Mouse (Mus musculus): ENCODE results near the gene Vmn2r44. TPM values are rescaled to one million over a fixed set of nuclear protein-coding genes. Genes with fewer than 3 reads are reported as not detected.
"Not testable (repeated sequence)": the region's sequence is repeated elsewhere in the genome, so short reads cannot be mapped to it uniquely, and the experiment has no call there.

The Vmn2r44 gene
- not detected in 2 replicates for polyA plus RNA-seq (2015; fragmentation: Nextera tagmentation; extraction: Ambion mirVana)

DNA sequence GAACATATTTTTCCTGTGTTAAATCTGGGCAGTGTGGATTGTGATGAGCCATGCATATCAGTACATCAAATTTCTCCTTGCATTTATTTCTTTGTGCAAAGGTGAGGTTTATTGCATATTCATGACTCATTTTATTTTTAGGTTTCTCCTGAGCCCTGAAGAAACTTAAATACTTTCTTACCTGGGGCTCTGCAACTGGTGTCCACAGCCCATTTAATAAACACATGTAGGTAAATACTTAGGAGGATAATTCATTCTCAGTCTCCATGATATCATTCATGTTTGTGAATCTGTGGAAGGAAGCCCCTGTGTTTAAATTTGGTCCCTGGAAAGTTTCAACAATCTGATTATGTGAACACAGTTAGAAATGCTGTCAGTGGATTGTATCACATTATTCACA lies at the start of gene Vmn2r44:
TSS of gene Vmn2r44 (minus strand) at position 101 of the 400 bp plus-strand sequence.
- not testable (repeated sequence) for ATAC-seq; H3K27ac ChIP-seq (ENCODE audit: low read depth); H3K36me3 ChIP-seq (replicated peaks; ENCODE audit: insufficient read depth, low read length); H3K4me1 ChIP-seq (ENCODE audit: insufficient read depth); H3K9ac ChIP-seq (replicated peaks); H3K27me3 ChIP-seq (ENCODE audit: insufficient read depth, low read length); DNase-seq; H3K9me3 ChIP-seq (ENCODE audit: low read length); H3K4me3 ChIP-seq (ENCODE audit: low read depth, low read length); H3K4me2 ChIP-seq (ENCODE audit: low read depth, low read length)

DNA sequence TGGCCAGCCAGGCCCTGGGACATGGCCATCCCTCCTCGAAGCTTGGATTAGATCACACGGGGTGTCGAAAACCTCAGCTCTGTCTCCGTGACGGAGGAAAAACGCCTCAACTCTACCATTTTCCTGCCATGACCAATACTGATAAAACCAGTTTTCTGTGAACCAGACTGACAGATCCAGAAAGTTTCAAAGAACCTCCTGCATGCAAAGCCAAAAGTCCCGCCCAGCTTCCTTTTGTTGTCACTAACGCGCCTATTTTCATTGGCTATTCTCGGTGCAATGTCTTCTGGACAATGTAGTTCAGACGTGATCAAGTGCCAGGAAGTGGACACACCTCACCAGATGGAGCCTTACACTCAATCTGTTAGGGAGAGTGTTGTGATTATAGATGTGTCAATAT lies 25.3 kb downstream of the Vmn2r44 start:
- H3K4me1 ChIP-seq (ENCODE audit: insufficient read depth); DNase-seq; H3K27me3 ChIP-seq (ENCODE audit: insufficient read depth, low read length); H3K27ac ChIP-seq (ENCODE audit: low read depth); H3K9ac ChIP-seq (replicated peaks); H3K4me3 ChIP-seq (ENCODE audit: low read depth, low read length); H3K4me2 ChIP-seq (ENCODE audit: low read depth, low read length); H3K36me3 ChIP-seq (replicated peaks; ENCODE audit: insufficient read depth, low read length); ATAC-seq; H3K9me3 ChIP-seq (ENCODE audit: low read length): not testable (repeated sequence)
- 86% methylated on average over 11 of the region's 11 CpGs for WGBS (ENCODE audit: insufficient replicate concordance)

Other genes starting within 250 kb of the Vmn2r44 start
- not detected in 2 replicates for gene Vmn2r41, start 221.7 kb downstream of the Vmn2r44 start, polyA plus RNA-seq (2015; fragmentation: Nextera tagmentation; extraction: Ambion mirVana)
- gene Vmn2r42, start 183.0 kb downstream of the Vmn2r44 start, polyA plus RNA-seq (2015; fragmentation: Nextera tagmentation; extraction: Ambion mirVana), result not detected in 2 replicates
- gene Vmn2r43, start 122.7 kb downstream of the Vmn2r44 start, polyA plus RNA-seq (2015; fragmentation: Nextera tagmentation; extraction: Ambion mirVana), result not detected in 2 replicates
- not detected in 2 replicates for gene Vmn2r45, start 105.7 kb upstream of the Vmn2r44 start, polyA plus RNA-seq (2015; fragmentation: Nextera tagmentation; extraction: Ambion mirVana)